Mouse (Mus musculus): ENCODE measurements around the gene Mrpl20. TPM values are rescaled to one million over a fixed set of nuclear protein-coding genes. Genes with fewer than 3 reads are reported as not detected.

The Mrpl20 gene
- total RNA-seq (2014; fragmentation: Nextera tagmentation), result 86.3 and 97.2 TPM in 2 replicates
- total RNA-seq (2017), result 85.3 and 124 TPM in 2 replicates
- 15.1 and 17.9 TPM in 2 replicates for polyA plus RNA-seq (2012)

DNA sequence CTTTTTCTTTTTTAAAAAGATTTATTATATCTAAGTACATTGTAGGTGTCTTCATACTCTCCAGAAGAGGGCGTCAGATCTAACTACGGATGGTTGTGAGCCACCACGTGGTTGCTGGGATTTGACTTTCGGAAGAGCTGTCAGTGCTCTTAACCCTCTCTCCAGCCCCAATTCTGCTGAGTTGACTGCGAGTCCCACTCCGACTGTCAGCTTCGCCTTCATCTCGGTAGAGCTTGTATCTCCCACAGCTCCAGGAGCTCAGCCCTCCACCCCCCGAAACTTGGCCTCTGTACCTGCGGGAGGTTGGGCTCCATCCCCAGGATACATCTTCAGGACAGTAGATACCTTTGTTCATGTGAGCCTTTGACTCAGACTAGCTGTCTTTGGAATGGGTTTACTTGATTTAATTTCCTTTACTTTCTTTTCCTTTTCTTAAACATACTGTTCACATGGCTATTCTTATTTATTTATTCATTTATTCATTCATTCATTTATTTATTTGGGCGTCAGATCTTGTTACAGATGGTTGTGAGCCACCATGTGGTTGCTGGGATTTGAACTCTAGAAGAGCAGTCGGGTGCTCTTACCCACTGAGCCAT is at the start of gene Mrpl20:
Gene Mrpl20, plus strand, starts transcription at position 138 of the 599 bp plus-strand sequence.
- DNase-seq (ENCODE audit: low spot score), result no peak
- H3K4me1 ChIP-seq (ENCODE audit: insufficient read depth, low read depth, low read length), result peaks cover 37% of the 10 kb centered on the region
- no peak for TF ChIP-seq TAL1 (conservative IDR thresholded peaks at IDR 0.05; ENCODE audit: low read depth, low read length)
- TF ChIP-seq CTCF (IDR thresholded peaks at IDR 0.05; ENCODE audit: low read depth, low read length), result no peak
- TF ChIP-seq GATA2 (IDR thresholded peaks at IDR 0.05; ENCODE audit: borderline replicate concordance, low read depth, low read length), result no peak
- TF ChIP-seq POLR2AphosphoS5 (IDR thresholded peaks at IDR 0.05; ENCODE audit: insufficient replicate concordance, low read depth, low read length), result no peak
- no peak for TF ChIP-seq GATA1 (IDR thresholded peaks at IDR 0.05; ENCODE audit: borderline replicate concordance, low read length)
- peaks cover 7% of the 10 kb centered on the region for H3K27me3 ChIP-seq (ENCODE audit: insufficient read depth, low read length)
- H3K9me3 ChIP-seq (replicated peaks), result no peaks in the 10 kb centered on the region
- peak within 1 kb of the TSS; percentile 88 for H3K4me3 ChIP-seq (ENCODE audit: low read depth, low read length)
- H3K36me3 ChIP-seq (replicated peaks), result peaks cover 35% of the 10 kb centered on the region
- no peak for ATAC-seq (ENCODE audit: extremely low read depth, insufficient number of reproducible peaks, low FRiP score, poor library complexity, severe bottlenecking)

DNA sequence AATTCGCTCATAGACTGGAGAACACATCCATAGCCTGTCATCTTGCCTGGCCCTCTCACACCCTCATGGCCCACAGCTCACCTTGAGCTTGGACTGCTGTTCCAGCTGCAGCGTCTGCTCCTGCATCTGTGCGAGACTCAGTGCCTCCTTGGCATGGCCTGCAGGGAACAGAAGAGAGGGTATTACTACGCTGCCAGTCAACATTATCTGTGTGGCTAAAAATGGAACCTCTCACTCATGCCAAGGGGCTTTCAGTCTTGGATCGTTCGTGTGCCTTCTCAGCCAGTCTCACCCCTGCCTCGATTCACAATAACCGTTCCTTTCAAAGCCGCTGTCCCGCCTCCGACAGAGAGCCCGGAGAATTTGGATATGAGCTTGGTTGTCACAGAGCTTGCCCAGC is 45.7 kb upstream of the Mrpl20 start:
- H3K4me3 ChIP-seq (ENCODE audit: low read depth, low read length), result no peak overlapping the region
- TF ChIP-seq GATA1 (IDR thresholded peaks at IDR 0.05; ENCODE audit: borderline replicate concordance, low read length) (no peak), POLR2AphosphoS5 (IDR thresholded peaks at IDR 0.05; ENCODE audit: insufficient replicate concordance, low read depth, low read length) (no peak), GATA2 (IDR thresholded peaks at IDR 0.05; ENCODE audit: borderline replicate concordance, low read depth, low read length) (no peak), CTCF (IDR thresholded peaks at IDR 0.05; ENCODE audit: low read depth, low read length) (no peak), TAL1 (conservative IDR thresholded peaks at IDR 0.05; ENCODE audit: low read depth, low read length) (no peak)
- peaks cover 48% of the 10 kb centered on the region for H3K4me1 ChIP-seq (ENCODE audit: insufficient read depth, low read depth, low read length)
- H3K36me3 ChIP-seq (replicated peaks), result peaks cover 71% of the 10 kb centered on the region
- DNase-seq (ENCODE audit: low spot score), result no peak
- ATAC-seq (ENCODE audit: extremely low read depth, insufficient number of reproducible peaks, low FRiP score, poor library complexity, severe bottlenecking), result no peak
- H3K9me3 ChIP-seq (replicated peaks), result no peaks in the 10 kb centered on the region
- H3K27me3 ChIP-seq (ENCODE audit: insufficient read depth, low read length), result no peaks in the 10 kb centered on the region

DNA sequence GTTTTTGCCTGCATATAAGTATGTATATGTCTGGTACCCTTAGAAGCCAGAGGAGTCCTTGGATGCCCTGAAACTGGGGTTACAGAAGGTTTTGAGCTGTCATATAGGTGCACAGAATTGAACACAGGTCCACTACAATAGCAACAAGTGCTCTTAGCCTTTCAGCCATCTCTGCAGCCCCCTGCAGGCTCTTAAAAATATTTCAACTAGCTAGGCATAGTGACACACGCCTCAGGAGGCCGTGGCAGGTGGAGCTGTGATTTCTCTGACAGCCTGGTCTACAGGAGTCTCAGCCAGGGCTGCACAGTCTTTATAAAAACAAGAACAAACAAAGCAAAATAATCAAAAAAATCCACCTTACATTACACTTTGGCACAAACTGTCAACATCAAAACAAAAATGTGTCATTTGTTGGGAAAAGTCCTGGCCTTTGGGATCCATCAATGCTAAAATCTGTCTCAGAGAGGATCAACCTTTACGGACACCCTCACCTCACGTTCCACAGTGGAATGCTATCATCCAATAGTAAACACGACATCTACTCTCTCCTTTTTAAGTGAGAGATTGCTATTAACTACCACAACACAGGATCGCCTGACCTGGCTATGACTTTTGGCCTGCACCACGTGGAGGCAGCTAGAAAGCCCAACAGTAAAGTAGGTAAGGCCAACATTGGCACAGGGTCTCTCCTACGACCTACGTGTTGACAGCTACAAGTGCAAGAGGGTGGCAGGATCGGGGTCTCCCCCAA is 42.6 kb upstream of the Mrpl20 start:
- Histone ChIP-seq H3K36me3 (replicated peaks) (peaks cover 43% of the 10 kb centered on the region), H3K4me1 (ENCODE audit: insufficient read depth, low read depth, low read length) (peaks cover 41% of the 10 kb centered on the region), H3K4me3 (ENCODE audit: low read depth, low read length) (peak overlapping the region; percentile 90), H3K27me3 (ENCODE audit: insufficient read depth, low read length) (no peaks in the 10 kb centered on the region), H3K9me3 (replicated peaks) (no peaks in the 10 kb centered on the region)
- ATAC-seq (ENCODE audit: extremely low read depth, insufficient number of reproducible peaks, low FRiP score, poor library complexity, severe bottlenecking) (peak; percentile 52; the same call in 1 of the 2 replicates), DNase-seq (ENCODE audit: low spot score) (peak; percentile 40)
- 0 out of 2 replicates have a peak, but pooled peaks have one; percentile 9 for TF ChIP-seq CTCF (IDR thresholded peaks at IDR 0.05; ENCODE audit: low read depth, low read length)
- TF ChIP-seq POLR2AphosphoS5 (IDR thresholded peaks at IDR 0.05; ENCODE audit: insufficient replicate concordance, low read depth, low read length), result no peak
- no peak for TF ChIP-seq GATA1 (IDR thresholded peaks at IDR 0.05; ENCODE audit: borderline replicate concordance, low read length)
- TF ChIP-seq TAL1 (conservative IDR thresholded peaks at IDR 0.05; ENCODE audit: low read depth, low read length), result no peak
- no peak for TF ChIP-seq GATA2 (IDR thresholded peaks at IDR 0.05; ENCODE audit: borderline replicate concordance, low read depth, low read length)

DNA sequence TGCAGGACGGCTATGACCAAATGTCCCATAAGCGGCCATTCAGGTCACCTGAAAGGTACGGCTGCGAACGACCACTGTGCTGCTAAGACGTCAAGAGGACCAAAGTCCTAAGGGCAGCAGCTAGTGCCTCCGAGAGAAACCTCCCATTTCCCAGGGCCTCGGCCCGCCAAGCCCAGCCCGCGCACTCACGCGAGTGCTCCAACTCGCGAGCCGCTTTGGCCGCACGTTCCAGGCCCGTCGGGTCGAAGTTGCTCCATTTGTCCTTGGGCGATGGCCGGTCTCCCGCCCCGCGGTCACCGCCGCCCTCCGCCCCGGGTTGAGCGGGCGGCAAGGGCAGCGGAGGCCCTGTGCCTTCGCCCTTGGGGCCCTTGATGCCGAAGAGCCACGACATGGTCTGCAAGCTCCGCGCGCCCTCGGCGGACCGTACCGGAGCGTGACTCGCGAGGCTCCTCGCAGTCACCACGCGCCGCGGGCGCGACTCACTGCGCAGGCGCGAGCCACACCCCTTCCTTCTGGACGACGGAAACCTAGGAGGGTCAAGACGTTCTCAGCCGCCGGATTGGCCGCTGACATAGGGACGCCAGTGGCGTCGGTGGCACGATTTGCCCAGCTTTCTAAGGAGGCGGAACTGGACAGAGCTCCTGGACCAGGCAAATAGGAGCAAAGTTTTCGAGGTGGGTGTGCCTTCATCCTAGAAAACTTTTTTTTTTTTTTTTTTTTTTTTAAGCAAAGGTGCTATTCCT is 41.9 kb upstream of the Mrpl20 start, which contains the start of gene Atad3a:
Gene Atad3a, minus strand, starts transcription at position 481 of the 743 bp plus-strand sequence.
- Histone ChIP-seq H3K27me3 (ENCODE audit: insufficient read depth, low read length) (no peaks in the 10 kb centered on the region), H3K36me3 (replicated peaks) (peaks cover 35% of the 10 kb centered on the region), H3K4me3 (ENCODE audit: low read depth, low read length) (peak within 1 kb of the TSS; percentile 90), H3K9me3 (replicated peaks) (no peaks in the 10 kb centered on the region), H3K4me1 (ENCODE audit: insufficient read depth, low read depth, low read length) (peaks cover 41% of the 10 kb centered on the region)
- ATAC-seq (ENCODE audit: extremely low read depth, insufficient number of reproducible peaks, low FRiP score, poor library complexity, severe bottlenecking), result peak; percentile 89
- peak; percentile 89 for DNase-seq (ENCODE audit: low spot score)
- no peak for TF ChIP-seq GATA2 (IDR thresholded peaks at IDR 0.05; ENCODE audit: borderline replicate concordance, low read depth, low read length)
- no peak for TF ChIP-seq GATA1 (IDR thresholded peaks at IDR 0.05; ENCODE audit: borderline replicate concordance, low read length)
- no peak for TF ChIP-seq POLR2AphosphoS5 (IDR thresholded peaks at IDR 0.05; ENCODE audit: insufficient replicate concordance, low read depth, low read length)
- no peak for TF ChIP-seq TAL1 (conservative IDR thresholded peaks at IDR 0.05; ENCODE audit: low read depth, low read length)
- no peak for TF ChIP-seq CTCF (IDR thresholded peaks at IDR 0.05; ENCODE audit: low read depth, low read length)

GRCm38 (mm10) chr4:155761356-155762099 is 41.1 kb upstream of the Mrpl20 start:
- ATAC-seq (ENCODE audit: extremely low read depth, insufficient number of reproducible peaks, low FRiP score, poor library complexity, severe bottlenecking) (no peak), DNase-seq (ENCODE audit: low spot score) (no peak)
- no peaks in the 10 kb centered on the region for H3K9me3 ChIP-seq (replicated peaks)
- no peaks in the 10 kb centered on the region for H3K27me3 ChIP-seq (ENCODE audit: insufficient read depth, low read length)
- H3K4me1 ChIP-seq (ENCODE audit: insufficient read depth, low read depth, low read length), result peaks cover 41% of the 10 kb centered on the region
- TF ChIP-seq GATA1 (IDR thresholded peaks at IDR 0.05; ENCODE audit: borderline replicate concordance, low read length), result no peak
- TF ChIP-seq CTCF (IDR thresholded peaks at IDR 0.05; ENCODE audit: low read depth, low read length), result no peak
- no peak for TF ChIP-seq TAL1 (conservative IDR thresholded peaks at IDR 0.05; ENCODE audit: low read depth, low read length)
- no peak for TF ChIP-seq POLR2AphosphoS5 (IDR thresholded peaks at IDR 0.05; ENCODE audit: insufficient replicate concordance, low read depth, low read length)
- no peak for TF ChIP-seq GATA2 (IDR thresholded peaks at IDR 0.05; ENCODE audit: borderline replicate concordance, low read depth, low read length)
- peaks cover 28% of the 10 kb centered on the region for H3K36me3 ChIP-seq (replicated peaks)
- peak overlapping the region; percentile 90 for H3K4me3 ChIP-seq (ENCODE audit: low read depth, low read length)
